ENCODE assay signal across 9 mouse cellular contexts in the genomic region with DNA sequence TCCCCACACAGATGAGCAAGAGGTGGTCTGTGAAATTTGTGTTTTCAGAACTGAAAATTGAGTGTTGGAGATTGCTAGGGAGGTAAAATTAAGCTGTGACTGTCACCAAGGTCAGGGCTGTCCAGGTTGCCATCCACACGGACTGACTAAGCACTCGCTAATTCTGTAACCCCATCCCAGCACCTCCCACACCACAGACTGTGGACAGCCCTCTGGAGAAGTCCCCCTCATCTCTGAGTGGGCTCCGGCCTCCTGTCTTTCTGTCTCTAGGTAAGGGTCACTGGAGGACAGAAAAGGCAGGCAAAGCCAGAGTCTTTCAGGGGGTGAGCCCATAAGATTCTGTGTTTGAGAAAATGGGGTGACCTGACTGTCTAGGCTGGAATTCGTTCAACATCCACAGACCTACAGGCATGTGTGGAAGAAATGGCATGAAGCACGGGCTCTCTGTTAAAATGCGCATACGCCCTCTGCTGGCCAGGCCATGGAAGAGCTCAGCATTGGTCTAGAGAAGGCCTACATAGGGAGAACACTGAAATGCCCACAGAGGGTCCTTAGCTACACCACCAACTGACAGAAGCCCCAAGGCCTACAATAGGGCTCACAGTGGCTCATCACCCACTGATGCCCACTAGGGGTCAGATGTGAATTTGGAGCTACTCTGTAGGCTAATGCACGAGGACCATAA. TPM values are rescaled to one million over a fixed set of nuclear protein-coding genes. Genes with fewer than 3 reads are reported as not detected.
DNase-seq lines count a peak whose midpoint lies in the region; ATAC-seq and TF ChIP-seq lines count a peak whose summit lies in the region.
"Had no signal": no experiment of that assay in that cellular context is flagged by ENCODE, and none has a peak within 500 bp of the region (broad histone marks: within the 10 kb centered on the region; RNA-seq: fewer than 3 reads in every experiment).

No protein-coding gene starts in this region.

- H3K4me1 ChIP-seq in embryonic facial prominence, embryonic 10.5 days: 0 out of 2 replicates have a peak, but pooled peaks cover 5% of the 10 kb centered on the region
- H3K4me1 ChIP-seq in kidney, embryonic 15.5 days: no peaks in the 10 kb centered on the region
- no peaks in the 10 kb centered on the region for H3K4me1 ChIP-seq in limb, embryonic 14.5 days (ENCODE audit: control insufficient read depth, insufficient read depth, low read length)
- H3K4me1 ChIP-seq in stomach, embryonic 14.5 days (ENCODE audit: control insufficient read depth, insufficient read depth, low read length): no peaks in the 10 kb centered on the region

- no peaks in the 10 kb centered on the region for H3K79me3 ChIP-seq in C2C12 (ENCODE audit: low read depth)

- H3K9ac ChIP-seq in kidney, embryonic 15.5 days: no peak overlapping the region
- no peak overlapping the region for H3K9ac ChIP-seq in limb, embryonic 14.5 days (ENCODE audit: low read depth, low read length, severe bottlenecking)
- no peak overlapping the region for H3K9ac ChIP-seq in stomach, embryonic 14.5 days (replicated peaks; ENCODE audit: low read depth, low read length)

- H3K27me3 ChIP-seq in C2C12 (ENCODE audit: control insufficient read depth, insufficient read depth, insufficient read length): peaks cover 74% of the 10 kb centered on the region
- peaks cover 20% of the 10 kb centered on the region for H3K27me3 ChIP-seq in embryonic facial prominence, embryonic 10.5 days (replicated peaks; ENCODE audit: low read depth, poor library complexity, severe bottlenecking)
- H3K27me3 ChIP-seq in kidney, embryonic 15.5 days: peaks cover 6% of the 10 kb centered on the region; the same call in 1 of the 2 replicates
- H3K27me3 ChIP-seq in limb, embryonic 14.5 days (ENCODE audit: control insufficient read depth, insufficient read depth, low read length): no peaks in the 10 kb centered on the region
- H3K27me3 ChIP-seq in stomach, embryonic 14.5 days (ENCODE audit: control insufficient read depth, insufficient read depth, low read length): no peaks in the 10 kb centered on the region

- no peak overlapping the region for H3K4me2 ChIP-seq in kidney, embryonic 15.5 days
- no peak overlapping the region for H3K4me2 ChIP-seq in limb, embryonic 14.5 days (replicated peaks; ENCODE audit: low read depth, low read length, severe bottlenecking)
- no peak overlapping the region for H3K4me2 ChIP-seq in stomach, embryonic 14.5 days (replicated peaks; ENCODE audit: low read depth, low read length)
- H3K4me2 ChIP-seq: embryonic facial prominence, embryonic 13.5 days had no signal

- H3K9me3 ChIP-seq in embryonic facial prominence, embryonic 10.5 days: no peaks in the 10 kb centered on the region
- H3K9me3 ChIP-seq in kidney, embryonic 15.5 days (replicated peaks): no peaks in the 10 kb centered on the region
- no peaks in the 10 kb centered on the region for H3K9me3 ChIP-seq in limb, embryonic 14.5 days (ENCODE audit: control insufficient read depth, low read length)
- no peaks in the 10 kb centered on the region for H3K9me3 ChIP-seq in stomach, embryonic 14.5 days (ENCODE audit: control insufficient read depth, low read depth, low read length)
- H3K9me3 ChIP-seq: embryonic facial prominence, embryonic 13.5 days had no signal

- H3K36me3 ChIP-seq in C2C12 (ENCODE audit: control insufficient read depth, insufficient read depth): no peaks in the 10 kb centered on the region
- no peaks in the 10 kb centered on the region for H3K36me3 ChIP-seq in embryonic facial prominence, embryonic 10.5 days (replicated peaks)
- H3K36me3 ChIP-seq in kidney, embryonic 15.5 days: no peaks in the 10 kb centered on the region
- H3K36me3 ChIP-seq in limb, embryonic 14.5 days (ENCODE audit: control insufficient read depth, insufficient read depth, low read length): no peaks in the 10 kb centered on the region
- no peaks in the 10 kb centered on the region for H3K36me3 ChIP-seq in stomach, embryonic 14.5 days (ENCODE audit: control insufficient read depth, insufficient read depth, low read length)
- H3K36me3 ChIP-seq: embryonic facial prominence, embryonic 13.5 days had no signal

- H3ac ChIP-seq in C2C12 (ENCODE audit: control insufficient read depth, insufficient read length, low read depth): no peak overlapping the region

- ATAC-seq in kidney, embryonic 15.5 days (replicated peaks; ENCODE audit: low FRiP score): peak; percentile 75; the same call in 1 of the 2 replicates
- peak; percentile 82 for ATAC-seq in limb, embryonic 14.5 days (ENCODE audit: low FRiP score, low read depth)
- peak; percentile 62; the same call in 1 of the 2 replicates for ATAC-seq in stomach, embryonic 14.5 days (ENCODE audit: insufficient number of reproducible peaks, insufficient read depth, low FRiP score, low read depth)

- TF ChIP-seq CTCF in C2C12 (IDR thresholded peaks at IDR 0.05; ENCODE audit: control insufficient read depth, insufficient read depth, insufficient read length): peak; percentile 63

- TF ChIP-seq POLR2A in limb, embryonic 14.5 days (IDR thresholded peaks at IDR 0.05; ENCODE audit: borderline replicate concordance, extremely low read depth, insufficient read depth, insufficient read length): no peak

- no peaks in the 10 kb centered on the region for H3K79me2 ChIP-seq in C2C12 (ENCODE audit: control insufficient read depth, insufficient read depth)

- H3K27ac ChIP-seq in embryonic facial prominence, embryonic 10.5 days (replicated peaks): no peak overlapping the region
- H3K27ac ChIP-seq in kidney, embryonic 15.5 days: no peak overlapping the region
- no peak overlapping the region for H3K27ac ChIP-seq in limb, embryonic 14.5 days (replicated peaks; ENCODE audit: low read depth, low read length)
- no peak overlapping the region for H3K27ac ChIP-seq in stomach, embryonic 14.5 days (ENCODE audit: low read length)
- H3K27ac ChIP-seq: embryonic facial prominence, embryonic 13.5 days had no signal

- DNase-seq in adrenal gland, postnatal 25 days: peak; percentile 77
- DNase-seq in embryonic facial prominence, embryonic 10.5 days (ENCODE audit: low spot score): peak; percentile 83
- DNase-seq in heart, adult 8-10 months (ENCODE audit: low spot score): peak; percentile 35
- DNase-seq in limb, embryonic 14.5 days (ENCODE audit: low spot score): peak; percentile 76
- peak; percentile 32 to 50 for DNase-seq in natural killer cell, adult 2 months (ENCODE audit: low spot score in 2 of 2)

- WGBS in embryonic facial prominence, embryonic 10.5 days: 30% methylated on average over 8 of the region's 8 CpGs
- WGBS in kidney, embryonic 15.5 days: 22% methylated on average over 8 of the region's 8 CpGs
- WGBS in limb, embryonic 14.5 days: 28% methylated on average over 8 of the region's 8 CpGs
- WGBS in stomach, embryonic 14.5 days: 29% methylated on average over 8 of the region's 8 CpGs

- H3K4me3 ChIP-seq in C2C12 (ENCODE audit: insufficient read depth, poor library complexity, severe bottlenecking): no peak overlapping the region
- no peak overlapping the region for H3K4me3 ChIP-seq in embryonic facial prominence, embryonic 10.5 days
- no peak overlapping the region for H3K4me3 ChIP-seq in kidney, embryonic 15.5 days (replicated peaks)
- H3K4me3 ChIP-seq in limb, embryonic 14.5 days (replicated peaks; ENCODE audit: low read length): no peak overlapping the region
- H3K4me3 ChIP-seq in stomach, embryonic 14.5 days (ENCODE audit: low read depth, low read length): no peak overlapping the region
- H3K4me3 ChIP-seq: embryonic facial prominence, embryonic 13.5 days had no signal

TF ChIP-seq in C2C12, 6 proteins besides CTCF, POLR2A, EP300 and RAD21:
- TF ChIP-seq MYOD1 (IDR thresholded peaks at IDR 0.05; ENCODE audit: control insufficient read depth, insufficient read length, low read depth): no peak
- TF ChIP-seq CEBPB (IDR thresholded peaks at IDR 0.05; ENCODE audit: low read depth): no peak
- no peak for TF ChIP-seq MAX (IDR thresholded peaks at IDR 0.05)
- no peak for TF ChIP-seq USF1 (IDR thresholded peaks at IDR 0.05; ENCODE audit: low read depth)
- no peak for TF ChIP-seq FOSL1 (IDR thresholded peaks at IDR 0.05; ENCODE audit: insufficient read depth, low read length, poor library complexity, severe bottlenecking)
TF ChIP-seq in C2C12: peak in this region for 0.

RNA-seq across cellular contexts. Expression of gene Rasgef1c, which starts 54.1 kb away (rescaled TPM):
- not detected for polyA plus RNA-seq in C2C12 (2012; fragmentation: generic; extraction: Trizol)
- total RNA-seq in adrenal gland, postnatal 25 days (2021): 0.49 TPM in 1 of 2 replicates, not detected in the other
- polyA plus RNA-seq in embryonic facial prominence, embryonic 10.5 days (2016; fragmentation: Nextera tagmentation; extraction: Ambion mirVana): 0.19 and 0.87 TPM in 2 replicates
- total RNA-seq in heart, adult 8-10 months (2022): under 1 TPM; 0.23 to 0.56 (median 0.44) TPM
- 0.18 TPM in 1 of 2 replicates, not detected in the other for polyA plus RNA-seq in kidney, embryonic 15.5 days (2015; fragmentation: Nextera tagmentation; extraction: Ambion mirVana)
- 0.43 and 0.73 TPM in 2 replicates for polyA plus RNA-seq in limb, embryonic 14.5 days (2012; rRNA removed)
- polyA plus RNA-seq in limb, embryonic 14.5 days (2014; fragmentation: Nextera tagmentation; extraction: Ambion mirVana): 0.34 and 0.88 TPM in 2 replicates
- polyA plus RNA-seq in stomach, embryonic 14.5 days (2014; fragmentation: Nextera tagmentation; extraction: Ambion mirVana): 0.43 and 0.54 TPM in 2 replicates
